Mouse (Mus musculus) Muller cell, postnatal 12 days (primary cell): ENCODE measurements around the gene Fam71d.
A peak's percentile ranks its signal among the peaks of the same experiment; 100 is the strongest.

Source experiments
- DNase-seq: peaks from one replicate; pipeline ENCODE4 v3.0.0-alpha.2; 2015; ENCODE audit errors: inconsistent ontology term

The Fam71d gene

GRCm38 (mm10) chr12:78773211-78773610, 81.9 kb downstream of the Fam71d start:
- DNase-seq: no peak

- DNase-seq: peak; percentile 23
These were observed 86.6 kb downstream of the Fam71d start for GRCm38 (mm10) chr12:78777916-78778315.

GRCm38 (mm10) chr12:78778423-78779067, 87.2 kb downstream of the Fam71d start:
- peak; percentile 74 for DNase-seq
